Mouse (Mus musculus): Measurements from ENCODE around the gene Zfand2a.

DNA sequence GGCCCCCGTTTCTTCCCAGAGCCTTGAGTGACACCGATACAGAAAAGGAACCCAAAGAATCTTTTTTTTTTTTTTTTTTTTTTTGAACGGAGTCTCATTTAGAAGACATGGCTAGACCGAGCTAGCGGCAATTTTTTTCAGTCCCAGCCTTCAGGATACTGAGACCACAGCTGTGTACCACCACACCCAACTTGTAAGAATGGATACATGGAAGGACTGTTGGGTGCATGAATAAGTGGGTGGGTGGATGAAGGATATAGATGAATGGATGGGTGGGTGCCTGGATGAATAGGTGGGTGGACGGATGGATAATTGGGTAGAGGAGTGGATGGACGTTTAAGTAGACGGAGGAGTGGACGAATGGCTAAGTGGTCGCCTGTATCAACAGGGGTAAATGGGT lies 24.4 kb downstream of the Zfand2a start:
- TF ChIP-seq CTCF (IDR thresholded peaks at IDR 0.05; ENCODE audit: insufficient read depth, low read depth, low read length): no peak
- no peak for TF ChIP-seq POLR2A (IDR thresholded peaks at IDR 0.05; ENCODE audit: insufficient read depth, low read depth, low read length)
